Mouse (Mus musculus): ENCODE results near the gene Fbxl8.
A peak's percentile ranks its signal among the peaks of the same experiment; 100 is the strongest.

The Fbxl8 gene

GRCm38 (mm10) chr8:105257318-105258114, 6.9 kb upstream of the Fbxl8 start:
- peak in 1 of 2 experiments; percentile 23 for DNase-seq (ENCODE audit: low spot score in 2 of 2)

DNA sequence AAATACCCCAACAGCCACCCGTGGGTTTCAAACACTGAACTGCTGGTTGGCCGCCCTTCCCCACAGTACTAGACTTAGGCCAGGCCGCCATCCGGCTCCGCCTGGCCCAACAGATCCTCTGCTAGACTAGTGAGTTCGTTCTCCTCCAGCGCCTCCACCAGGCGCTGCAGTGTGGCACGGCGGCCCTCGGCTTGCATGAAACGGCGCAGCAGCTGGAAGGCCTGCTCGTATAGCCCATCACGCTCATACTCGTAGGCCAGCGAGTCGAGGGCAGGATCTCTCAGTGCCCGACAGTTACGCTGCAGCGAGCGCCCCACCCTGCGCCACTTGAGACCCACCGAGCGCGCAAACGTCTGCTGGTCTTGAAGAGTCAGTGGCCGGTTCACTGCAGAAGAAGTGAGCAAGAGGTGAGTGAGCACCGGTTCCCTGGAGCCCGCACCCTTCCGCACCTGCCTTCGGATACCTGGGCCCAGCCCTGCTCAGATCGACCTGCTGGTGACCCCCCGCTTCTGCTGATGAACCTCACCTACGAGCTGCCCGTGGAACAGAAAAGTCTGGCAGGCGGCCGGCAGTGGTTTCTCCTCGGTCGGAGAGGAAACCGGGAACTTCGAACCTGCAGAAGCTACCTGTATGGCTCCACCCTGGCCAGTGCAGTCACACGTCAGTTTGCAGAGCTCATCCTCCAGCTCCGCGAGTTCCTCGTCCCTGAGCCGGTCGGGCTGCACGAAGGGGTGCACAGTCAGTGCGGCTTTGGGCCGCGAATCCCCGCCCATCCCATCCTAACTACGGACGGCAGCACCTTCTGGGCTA, 5.3 kb upstream of the Fbxl8 start:
- peak; percentile 47 to 58 for DNase-seq (ENCODE audit: low spot score in 2 of 2)

GRCm38 (mm10) chr8:105259721-105260320, 4.6 kb upstream of the Fbxl8 start:
- DNase-seq (ENCODE audit: low spot score in 2 of 2), result peak; percentile 59 to 77

- peak in 1 of 2 experiments; percentile 24 for DNase-seq (ENCODE audit: low spot score in 2 of 2)
These were observed 3.9 kb upstream of the Fbxl8 start for GRCm38 (mm10) chr8:105260371-105261099.

- DNase-seq (ENCODE audit: low spot score in 2 of 2), result peak in 1 of 2 experiments; percentile 24
These were observed 3.0 kb upstream of the Fbxl8 start for GRCm38 (mm10) chr8:105261326-105261980.

- DNase-seq (ENCODE audit: low spot score in 2 of 2), result no peak
These were observed 1.1 kb upstream of the Fbxl8 start for GRCm38 (mm10) chr8:105263244-105263912.

GRCm38 (mm10) chr8:105265128-105265527, 680 bp downstream of the Fbxl8 start:
- no peak for DNase-seq (ENCODE audit: low spot score in 2 of 2)

DNA sequence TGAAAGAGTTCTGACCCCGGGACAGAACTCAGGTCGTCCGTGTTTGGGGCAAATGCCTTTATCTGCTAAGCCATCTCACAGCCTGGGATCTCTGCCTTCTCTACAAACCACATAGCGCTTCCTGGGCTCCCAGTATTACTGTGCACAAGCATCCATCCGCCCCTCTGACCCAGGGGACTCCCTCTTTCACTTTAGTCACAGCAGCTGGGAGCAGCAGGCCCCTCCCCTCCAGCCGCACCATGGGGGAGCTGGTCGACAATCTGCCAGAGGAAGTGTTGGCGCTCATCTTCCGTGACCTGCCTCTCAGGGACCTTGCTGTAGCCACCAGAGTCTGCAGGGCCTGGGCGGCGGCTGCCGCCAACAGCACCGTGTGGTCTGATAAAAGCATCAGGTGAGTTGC, 2.3 kb downstream of the Fbxl8 start:
- no peak for DNase-seq (ENCODE audit: low spot score in 2 of 2)

- DNase-seq (ENCODE audit: low spot score in 2 of 2), result peak; percentile 93 to 94
These were observed 4.1 kb downstream of the Fbxl8 start for GRCm38 (mm10) chr8:105268342-105269074.

GRCm38 (mm10) chr8:105269075-105269458, 4.6 kb downstream of the Fbxl8 start:
- DNase-seq (ENCODE audit: low spot score in 2 of 2), result peak in 1 of 2 experiments; percentile 29

DNA sequence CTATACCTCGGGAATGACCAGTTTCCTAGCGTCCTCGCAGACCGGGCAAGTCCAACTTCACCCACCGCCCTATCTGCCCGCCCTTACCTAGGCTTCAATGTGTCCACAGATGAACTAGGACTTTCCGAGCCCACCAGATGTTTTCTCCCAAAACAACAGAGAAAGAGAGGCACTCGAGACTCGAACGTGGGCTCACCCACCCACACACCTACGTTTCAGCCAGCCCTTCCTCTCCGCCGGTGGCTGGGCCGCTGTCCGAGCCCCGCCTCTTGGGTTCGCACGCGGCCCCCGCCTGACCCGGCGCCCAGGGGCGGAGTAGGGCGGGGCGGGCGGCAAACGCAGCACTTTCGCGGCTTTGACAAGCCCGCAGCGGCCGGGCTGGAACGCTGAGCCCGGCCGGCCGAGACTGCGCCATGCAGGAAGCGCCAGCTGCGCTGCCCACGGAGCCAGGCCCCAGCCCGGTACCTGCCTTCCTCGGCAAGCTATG, 5.1 kb downstream of the Fbxl8 start, which contains the start of gene Hsf4:
Gene Hsf4 (plus strand): TSS at position 341 of the 487 bp plus-strand sequence.
- no peak for DNase-seq (ENCODE audit: low spot score in 2 of 2)

DNA sequence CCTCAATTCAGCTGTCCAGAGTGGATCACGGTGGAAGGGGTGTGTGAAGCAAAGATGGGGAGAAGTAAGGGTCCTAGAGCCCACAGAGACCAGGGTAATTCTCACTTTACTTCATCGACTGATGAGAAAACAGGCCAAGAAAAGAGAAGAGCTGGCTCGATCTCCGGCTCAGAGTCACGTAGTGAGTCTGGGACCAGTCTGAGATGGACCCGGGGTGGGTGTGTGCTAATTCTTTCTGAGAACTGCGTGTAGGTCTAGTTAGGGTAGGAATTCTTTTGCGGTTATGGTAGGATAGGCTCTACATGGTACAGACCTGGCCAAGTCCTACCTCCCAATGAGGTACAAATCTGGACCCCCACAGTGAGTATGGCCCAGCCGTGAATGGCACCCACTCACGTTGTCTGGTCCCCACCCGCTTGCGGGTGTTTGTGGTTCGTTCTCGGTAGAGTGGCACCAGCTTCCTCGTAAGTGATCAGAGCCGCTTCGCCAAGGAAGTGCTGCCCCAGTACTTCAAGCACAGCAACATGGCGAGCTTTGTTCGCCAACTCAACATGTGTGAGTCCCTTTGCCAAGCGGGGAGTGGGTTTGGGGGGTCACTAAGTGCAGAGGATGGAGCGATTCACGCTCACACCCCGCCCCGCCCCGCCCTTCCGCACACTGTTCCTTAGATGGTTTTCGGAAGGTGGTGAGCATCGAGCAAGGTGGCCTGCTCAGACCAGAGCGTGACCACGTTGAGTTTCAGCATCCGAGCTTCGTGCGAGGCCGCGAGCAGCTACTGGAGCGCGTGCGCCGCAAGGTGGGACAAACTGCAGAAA, 5.9 kb downstream of the Fbxl8 start:
- DNase-seq (ENCODE audit: low spot score in 2 of 2), result no peak

- peak in 1 of 2 experiments; percentile 23 for DNase-seq (ENCODE audit: low spot score in 2 of 2)
These were observed 6.4 kb downstream of the Fbxl8 start for GRCm38 (mm10) chr8:105270916-105271186.

- DNase-seq (ENCODE audit: low spot score in 2 of 2), result no peak
These were observed 10.9 kb downstream of the Fbxl8 start for GRCm38 (mm10) chr8:105275387-105275786.

GRCm38 (mm10) chr8:105275840-105276239, 11.4 kb downstream of the Fbxl8 start, which contains the start of gene Nol3:
Nol3 (plus strand) TSS chr8:105276140.
- no peak for DNase-seq (ENCODE audit: low spot score in 2 of 2)

- peak in 1 of 2 experiments; percentile 71 for DNase-seq (ENCODE audit: low spot score in 2 of 2)
These were observed 12.1 kb downstream of the Fbxl8 start for GRCm38 (mm10) chr8:105276292-105277120.

GRCm38 (mm10) chr8:105278911-105279334, 14.5 kb downstream of the Fbxl8 start:
- peak; percentile 88 to 90 for DNase-seq (ENCODE audit: low spot score in 2 of 2)

GRCm38 (mm10) chr8:105280567-105280966, 16.1 kb downstream of the Fbxl8 start:
- DNase-seq (ENCODE audit: low spot score in 2 of 2), result no peak

Measured in right cerebral cortex, postnatal 10 days (tissue).